Mouse (Mus musculus) left cerebral cortex, adult 9 months (tissue): ENCODE measurements around the gene Fibp.

Source experiments
- DNase-seq, 2 experiments: peaks; one replicate each; pipeline ENCODE4 v3.0.0; 2022; ENCODE audit warnings: low spot score in 2 of 2

The Fibp gene

DNA sequence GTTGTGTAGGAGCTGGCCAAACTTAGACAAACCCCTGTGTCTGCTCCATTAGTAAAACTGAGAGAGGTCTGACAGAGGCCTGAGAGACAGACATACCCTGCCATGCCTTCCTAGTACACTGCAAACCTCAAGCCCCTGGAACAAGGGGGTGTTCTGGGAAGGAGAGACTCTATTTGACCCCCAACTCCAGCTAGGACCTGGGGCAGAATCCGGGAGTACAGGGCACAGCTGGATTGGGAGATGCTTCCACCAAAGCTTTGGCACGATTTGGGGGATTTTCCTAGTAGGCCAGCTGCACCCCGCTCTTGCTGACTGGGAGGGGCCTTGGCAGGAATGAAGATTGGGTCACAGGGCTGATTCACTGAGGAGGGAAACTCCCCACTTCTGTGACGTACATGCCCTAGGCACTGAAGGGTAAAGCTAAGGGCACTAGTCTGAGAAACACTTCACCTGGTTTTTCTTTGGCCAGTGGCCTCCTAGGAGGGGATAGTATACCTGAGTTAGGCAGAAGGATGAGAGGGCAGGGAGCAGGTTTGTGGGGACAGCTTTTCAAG, 28.4 kb upstream of the Fibp start:
- no peak for DNase-seq

DNA sequence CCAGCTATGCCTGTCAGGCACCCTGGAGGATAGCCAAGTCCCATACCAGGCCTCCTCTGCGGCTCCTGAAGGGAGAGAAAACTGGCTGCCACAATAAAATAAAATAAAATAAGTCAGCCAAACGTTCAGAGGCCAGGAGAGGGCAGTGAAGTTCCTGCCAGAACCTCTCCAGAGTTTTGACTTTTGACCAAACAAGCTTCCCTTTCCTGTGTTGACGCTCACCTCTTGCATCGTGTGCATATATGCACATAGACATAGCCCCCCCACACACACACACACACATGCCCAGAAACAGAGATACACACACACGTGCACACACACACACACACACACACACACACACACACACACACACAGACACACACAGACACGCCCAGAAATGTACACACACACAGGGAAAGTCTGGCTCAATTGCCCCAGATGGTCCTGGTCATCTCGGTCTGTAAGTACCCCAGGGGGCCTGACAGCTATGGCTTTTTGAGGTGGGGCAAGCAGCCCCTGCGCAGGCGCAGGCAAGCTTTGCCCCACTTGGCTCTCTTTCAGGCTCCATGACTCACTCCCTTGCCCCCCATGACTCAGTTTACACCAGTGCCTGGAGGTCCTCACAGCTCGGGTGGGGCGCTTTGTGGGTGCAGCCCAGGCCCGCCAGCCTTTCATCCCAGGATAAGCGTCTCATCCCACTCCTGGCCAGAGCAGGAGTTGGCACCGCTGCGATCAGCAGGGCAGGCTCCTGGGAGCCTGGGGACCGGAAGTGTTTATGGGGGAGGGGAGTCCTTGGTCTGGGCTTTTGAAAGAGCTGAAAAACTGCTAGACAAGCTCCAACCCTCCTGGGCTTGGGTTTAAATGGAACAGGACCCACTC, 27.2 kb upstream of the Fibp start:
- no peak for DNase-seq

DNA sequence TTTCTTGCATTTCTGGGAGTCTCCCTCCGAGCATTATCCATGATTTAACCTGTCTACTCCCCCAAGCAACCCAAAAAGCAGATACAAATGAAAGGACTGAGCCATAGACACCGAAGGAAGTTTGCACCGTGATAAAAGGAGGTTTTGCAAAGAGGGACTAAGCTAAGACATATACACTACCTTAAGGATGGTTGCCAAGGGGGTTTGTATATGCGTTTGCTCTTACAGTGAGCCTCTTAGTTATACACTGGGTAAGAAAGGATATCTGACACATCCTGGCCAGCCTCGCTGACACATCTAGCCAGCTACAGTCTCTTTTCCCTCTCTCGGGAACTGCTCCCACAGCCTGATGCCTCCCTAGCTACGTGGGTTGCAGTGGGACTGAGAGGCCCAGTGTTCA, 26.5 kb upstream of the Fibp start:
- DNase-seq = no peak

DNA sequence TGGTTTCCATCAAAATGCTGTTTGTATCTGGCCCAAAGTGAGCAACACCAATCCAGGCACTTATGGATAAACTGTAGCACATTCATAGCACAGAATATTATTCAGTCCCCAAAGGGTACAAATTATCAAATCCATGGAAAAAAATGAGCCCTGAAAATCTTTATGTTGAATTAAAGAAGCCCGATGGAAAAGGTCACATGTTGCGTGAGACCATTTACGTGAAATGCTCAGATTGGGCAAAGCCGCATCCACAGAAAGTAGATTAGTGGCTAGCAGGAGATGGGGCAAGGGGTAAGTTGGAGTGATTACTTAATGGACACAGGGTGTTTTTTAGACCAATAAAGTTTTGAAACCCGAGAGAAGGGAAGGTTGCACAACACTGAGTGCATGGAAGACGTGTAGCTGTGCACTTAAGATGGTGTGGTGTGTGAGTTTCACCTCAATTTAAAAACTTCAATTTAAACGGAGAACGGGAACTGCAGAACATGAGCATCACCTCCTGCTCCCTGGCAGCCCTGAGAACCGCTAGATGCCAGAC, 16.0 kb upstream of the Fibp start:
- DNase-seq = no peak

DNA sequence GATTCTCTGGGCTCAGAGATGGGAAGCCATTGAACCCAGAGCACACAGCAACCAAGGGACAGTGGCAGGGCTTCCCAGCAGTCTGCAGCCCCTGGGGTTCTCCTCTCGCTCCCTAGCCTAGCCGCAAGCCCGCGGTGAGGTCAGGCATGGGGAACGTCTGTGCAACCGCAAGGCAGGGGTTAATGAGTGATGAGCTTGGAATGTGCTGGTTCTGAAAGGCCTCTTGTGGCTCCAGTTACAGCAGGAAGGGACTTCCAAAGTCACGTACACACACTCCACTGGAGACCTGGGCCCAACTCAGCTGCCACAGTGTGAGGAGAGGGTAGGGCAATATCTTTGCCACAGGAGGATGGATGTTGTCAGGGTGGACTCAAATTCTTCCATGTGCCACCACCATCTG, 15.5 kb upstream of the Fibp start:
- no peak for DNase-seq

DNA sequence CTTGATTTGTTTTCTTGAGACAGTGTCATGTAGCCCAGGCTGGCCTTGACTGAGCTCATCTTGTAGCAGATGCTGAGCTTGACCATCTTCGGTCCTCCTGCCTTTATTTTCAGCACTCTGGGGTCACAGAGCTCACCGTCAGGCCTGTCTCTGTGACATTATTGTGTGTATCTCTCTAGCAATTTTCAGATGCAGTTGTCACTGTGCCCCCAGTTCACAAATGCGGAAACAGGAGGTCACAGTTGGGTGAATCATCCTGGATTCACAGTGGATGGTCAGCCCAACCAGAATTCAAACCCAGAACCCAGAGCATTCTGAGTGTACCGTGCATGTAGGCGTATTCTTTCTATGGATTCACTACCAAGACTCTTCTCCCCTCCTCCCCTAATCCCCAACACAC, 14.7 kb upstream of the Fibp start:
- DNase-seq = no peak

DNA sequence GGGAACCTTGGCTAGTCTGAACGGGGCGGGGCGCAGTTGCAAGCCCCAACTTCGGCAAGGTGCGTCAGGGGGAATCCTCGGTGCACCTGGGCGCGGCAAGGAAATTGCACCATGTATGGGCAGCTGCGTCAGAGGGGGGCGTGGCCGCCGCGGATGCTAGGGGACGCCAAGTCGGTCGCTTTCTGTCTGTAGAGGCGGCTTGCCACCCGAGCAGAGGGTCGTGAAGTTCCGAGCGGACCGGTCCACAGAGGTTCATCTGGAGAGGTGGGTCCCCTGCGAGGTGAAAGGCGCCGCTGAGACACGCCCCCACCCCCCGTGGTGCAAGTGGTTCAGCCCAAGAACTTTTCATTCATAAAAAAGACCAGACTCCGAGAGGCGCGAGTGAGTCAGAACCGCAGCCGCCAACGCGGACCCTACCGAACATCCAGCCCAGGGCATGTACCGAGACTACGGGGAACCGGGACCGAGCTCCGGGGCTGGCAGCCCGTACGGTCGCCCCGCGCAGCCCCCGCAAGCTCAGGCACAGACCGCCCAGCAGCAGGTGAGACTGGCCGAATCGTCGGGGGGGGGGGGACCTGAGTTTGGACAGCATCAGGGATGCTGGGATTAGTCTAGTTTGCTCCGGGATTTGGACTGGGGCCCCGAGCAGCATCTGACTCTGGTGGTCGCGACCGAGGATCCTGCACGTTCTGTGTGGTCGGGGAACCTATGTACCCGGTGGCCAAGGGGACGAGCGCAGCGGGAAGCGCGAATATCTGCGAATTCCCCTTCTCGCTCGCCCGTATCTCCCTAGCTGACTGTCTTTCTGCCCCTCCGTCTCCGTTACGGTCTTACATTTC, 12.7 kb upstream of the Fibp start, which contains the start of gene Fosl1:
TSS of gene Fosl1 (plus strand) at position 33 of the 839 bp plus-strand sequence.
- DNase-seq = peak in 1 of 2 experiments; percentile 66

DNA sequence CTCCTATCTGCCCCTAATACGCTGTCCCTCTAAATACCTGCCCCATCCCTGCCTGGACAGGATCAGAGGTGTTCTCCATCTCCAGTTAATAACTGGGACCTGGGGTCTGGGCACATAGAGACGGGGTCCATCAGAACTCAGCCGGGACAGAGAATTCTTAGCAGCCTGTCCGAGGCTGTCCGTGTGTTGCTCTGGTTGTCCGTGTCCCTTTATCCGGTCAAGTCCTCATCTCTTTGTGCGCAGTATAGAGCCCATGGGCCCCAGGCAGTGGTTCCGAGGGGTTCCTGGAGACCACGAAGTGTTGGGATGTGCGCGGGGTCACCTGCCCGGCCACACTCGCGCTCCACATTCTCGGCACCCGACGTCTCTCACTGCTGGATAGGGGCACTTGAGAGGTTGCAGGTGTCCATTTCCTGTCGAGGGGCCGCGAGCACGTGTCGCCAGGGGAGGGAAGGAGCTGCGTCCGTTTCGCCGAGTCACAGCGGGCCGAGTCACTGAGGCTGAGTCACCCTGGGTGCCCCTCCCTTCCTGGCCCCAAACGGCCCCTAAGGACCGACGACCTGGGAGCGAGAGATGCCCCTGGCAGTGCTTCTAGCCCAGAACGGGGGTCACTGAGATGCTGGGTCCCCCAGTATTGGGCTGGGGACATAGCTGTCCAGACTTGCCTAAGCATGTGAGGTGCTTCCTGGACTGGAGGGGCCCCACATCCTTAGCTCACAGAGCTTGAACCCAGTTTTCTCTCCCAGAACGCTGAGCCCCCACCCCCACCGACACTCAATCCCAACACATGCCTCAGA, 11.9 kb upstream of the Fibp start:
- DNase-seq = no peak

DNA sequence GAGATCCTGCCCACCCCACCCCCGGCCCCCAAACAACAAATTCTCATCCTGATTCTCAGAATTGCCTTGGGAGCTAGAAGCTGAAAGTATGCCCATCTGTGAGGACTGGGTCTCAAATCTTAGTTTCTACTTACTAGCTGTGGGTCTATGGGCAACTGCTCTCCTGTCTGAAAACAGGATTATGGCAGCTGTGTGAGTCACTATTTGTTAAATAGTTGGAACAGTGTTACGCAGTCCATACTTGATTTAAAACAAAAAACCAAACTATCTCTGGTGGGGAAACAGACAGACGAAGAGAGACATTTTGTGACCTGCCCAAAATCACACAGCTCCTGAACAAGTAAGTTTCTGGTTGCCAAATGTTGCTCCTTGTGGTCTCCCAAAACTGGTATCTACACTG, 10.7 kb upstream of the Fibp start:
- no peak for DNase-seq

DNA sequence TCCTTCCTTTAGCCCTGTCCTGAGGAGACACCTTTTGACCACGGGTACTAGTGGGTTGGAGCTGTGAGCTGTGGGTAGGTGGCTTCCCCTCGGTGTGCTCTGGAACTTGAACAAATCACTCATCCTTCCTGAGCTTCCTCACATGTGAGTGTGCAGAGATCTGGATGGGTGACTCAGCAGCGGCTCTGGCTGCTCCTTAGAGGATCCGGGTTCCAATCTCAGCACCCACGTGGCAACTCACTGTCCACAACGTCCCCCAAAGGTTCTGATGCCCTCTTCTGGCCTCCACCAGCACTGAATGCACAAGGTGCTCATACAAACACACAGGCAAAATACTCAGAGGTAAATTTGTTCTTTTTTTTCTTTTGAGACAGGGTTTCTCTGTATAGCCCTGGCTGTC, 8.6 kb upstream of the Fibp start:
- no peak for DNase-seq

DNA sequence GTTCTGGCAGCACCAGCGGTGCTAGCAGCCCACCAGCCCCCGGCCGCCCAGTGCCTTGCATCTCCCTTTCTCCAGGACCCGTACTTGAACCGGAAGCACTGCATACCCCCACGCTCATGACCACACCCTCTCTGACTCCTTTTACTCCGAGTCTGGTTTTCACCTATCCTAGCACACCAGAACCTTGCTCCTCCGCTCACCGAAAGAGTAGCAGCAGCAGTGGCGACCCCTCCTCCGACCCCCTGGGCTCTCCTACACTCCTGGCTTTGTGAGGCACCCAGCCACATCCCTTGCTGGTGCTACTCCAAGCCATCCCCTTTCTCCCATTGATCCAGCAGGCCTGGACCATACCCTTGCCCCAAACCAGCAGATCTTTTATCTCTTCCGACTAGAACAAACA, 5.4 kb upstream of the Fibp start:
- no peak for DNase-seq

DNA sequence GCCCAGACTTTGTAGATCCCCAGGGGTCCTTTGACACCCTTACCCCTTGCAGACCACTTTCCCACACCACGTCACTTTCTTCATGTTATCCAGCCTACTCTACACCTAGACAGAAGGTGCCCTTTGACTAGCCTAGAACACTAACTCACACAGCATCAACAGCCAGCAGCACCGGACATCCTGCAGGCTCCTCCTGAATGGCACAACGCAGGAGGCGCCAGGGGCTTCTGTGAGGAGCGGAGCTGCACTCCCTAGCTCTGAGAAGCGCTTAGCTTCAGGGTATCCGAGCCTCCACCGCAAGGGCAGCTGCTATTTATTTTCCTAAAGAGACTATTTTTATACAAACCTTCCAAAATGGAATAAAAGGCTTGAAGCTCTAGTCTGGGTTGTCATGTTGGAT, 4.8 kb upstream of the Fibp start:
- no peak for DNase-seq

DNA sequence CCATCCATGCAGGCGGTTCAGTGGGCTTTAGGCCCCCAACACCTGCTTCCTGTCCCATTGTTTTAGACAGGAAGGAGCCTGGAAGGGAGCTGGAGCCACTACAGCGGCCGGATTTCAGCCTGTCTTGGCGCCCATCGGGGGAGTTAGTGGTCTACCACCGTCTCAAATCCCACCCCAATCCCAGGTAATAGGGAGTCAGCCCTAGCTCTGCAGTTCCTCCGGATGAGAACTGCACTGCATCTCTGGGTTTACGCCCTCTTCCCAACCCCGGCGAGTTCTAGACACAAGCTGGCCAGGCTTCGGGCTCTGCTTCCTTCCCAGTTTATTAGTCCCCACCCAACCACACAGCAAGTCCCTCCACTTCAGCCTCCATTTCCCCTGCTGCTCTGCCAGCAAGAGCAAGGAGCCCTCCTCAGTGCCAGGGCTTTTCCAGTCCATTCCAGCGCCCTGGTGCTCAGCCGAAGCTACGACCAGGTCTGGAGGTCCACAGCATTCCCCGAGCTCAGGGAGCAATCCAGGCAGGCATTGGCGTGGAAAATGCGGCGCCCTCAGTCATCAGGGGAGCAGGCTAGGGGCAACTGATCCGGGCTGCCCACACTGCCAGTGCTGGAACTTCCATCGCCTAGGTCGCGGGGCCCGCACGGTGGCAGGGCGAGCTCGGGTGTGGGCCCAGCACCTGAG, 4.0 kb upstream of the Fibp start:
- DNase-seq = no peak

DNA sequence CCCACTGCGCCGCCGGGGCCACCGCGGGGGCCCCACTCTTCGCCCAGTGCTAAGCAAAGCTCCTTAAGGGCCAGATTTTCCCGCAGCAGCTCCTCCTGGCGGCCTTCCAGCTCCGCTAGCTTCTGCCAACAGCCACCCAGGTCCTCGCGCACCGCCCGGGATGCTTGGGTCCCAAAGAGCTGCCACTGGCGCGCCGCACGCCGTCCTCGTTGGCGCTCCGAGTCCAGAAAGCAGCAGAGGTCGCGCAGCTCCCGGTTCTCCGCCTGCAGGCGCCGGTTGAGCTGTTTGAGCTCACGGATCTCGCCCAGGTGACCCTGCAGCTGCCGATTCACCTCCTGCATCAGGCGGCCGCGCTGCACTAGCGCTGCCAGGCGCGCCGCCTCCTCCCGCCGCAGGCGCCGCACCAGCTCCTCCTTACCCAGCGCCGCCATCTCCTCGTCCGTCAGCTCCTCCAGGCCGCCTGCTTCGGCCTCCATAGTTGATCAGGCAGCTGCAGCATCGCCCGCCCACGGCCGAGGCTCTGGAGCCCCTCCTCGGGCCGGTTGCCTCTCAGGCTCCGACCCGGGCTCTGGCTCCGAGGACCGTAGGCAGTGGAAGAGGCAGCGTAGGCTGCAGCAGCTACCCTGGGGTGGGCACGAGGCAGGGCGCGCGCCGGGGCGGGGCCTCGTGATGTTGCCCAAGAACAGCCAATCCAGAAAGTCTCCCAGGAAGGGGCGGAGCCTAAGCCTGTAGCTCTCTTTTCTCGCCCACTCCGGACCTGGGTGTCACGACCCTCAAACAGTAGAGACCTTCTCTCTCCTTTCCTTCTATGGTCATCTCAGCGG, 3.3 kb upstream of the Fibp start:
- DNase-seq = peak; percentile 90 to 96

DNA sequence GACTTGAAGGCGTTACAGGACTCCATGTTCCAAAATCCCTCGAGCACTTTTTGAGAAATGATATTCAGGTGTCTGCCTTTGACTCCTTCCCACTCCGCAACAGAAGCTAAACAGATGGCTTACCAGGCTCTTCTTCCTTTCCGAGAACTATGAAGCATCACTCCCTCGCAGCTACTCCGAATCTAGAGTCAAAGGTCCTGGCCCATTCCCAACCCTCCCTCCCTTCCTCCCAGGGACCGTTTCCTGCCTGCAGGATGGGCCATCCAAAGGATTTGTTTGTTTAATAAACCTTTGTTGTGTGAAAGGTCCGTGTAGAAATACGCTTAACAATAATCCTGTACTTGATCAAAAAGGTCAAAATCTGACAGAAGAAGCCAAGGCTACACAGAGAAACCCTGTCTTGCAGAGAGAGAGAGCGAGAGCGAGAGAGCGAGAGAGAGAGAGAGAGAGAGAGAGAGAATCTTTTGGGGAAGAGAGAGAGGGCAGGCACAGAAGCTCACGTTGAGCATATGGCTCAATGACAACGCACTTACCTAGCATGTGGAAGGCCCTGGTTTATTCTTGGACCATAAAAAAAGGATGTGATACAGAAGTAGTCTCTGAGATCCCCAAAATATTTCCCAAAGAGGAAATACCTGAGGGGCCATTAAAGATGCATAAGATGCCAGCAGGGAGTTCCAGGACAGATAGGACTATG, 2.5 kb upstream of the Fibp start, which contains the start of gene Ccdc85b:
TSS of gene Ccdc85b (minus strand) at position 149 of the 697 bp plus-strand sequence.
- no peak for DNase-seq

DNA sequence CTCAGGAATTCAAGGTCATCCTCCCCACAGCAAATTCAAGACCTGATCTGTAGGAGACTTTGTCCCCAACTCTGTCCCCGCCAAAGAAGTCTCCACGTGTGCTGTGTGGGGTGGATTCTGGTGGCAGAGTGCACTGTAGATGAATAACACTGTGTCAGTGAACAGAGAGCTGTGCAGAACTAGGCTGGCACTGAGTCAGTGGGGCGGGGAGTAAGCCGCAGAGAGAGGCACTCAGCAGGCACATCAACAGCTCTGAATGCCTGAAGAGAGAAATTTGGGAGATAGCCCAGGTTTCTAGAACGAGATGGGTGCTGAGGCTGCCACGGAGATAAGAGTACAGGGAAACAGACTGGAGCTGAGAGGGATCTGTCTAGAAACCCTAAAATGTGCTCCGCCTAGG, 1.4 kb upstream of the Fibp start:
- no peak for DNase-seq

DNA sequence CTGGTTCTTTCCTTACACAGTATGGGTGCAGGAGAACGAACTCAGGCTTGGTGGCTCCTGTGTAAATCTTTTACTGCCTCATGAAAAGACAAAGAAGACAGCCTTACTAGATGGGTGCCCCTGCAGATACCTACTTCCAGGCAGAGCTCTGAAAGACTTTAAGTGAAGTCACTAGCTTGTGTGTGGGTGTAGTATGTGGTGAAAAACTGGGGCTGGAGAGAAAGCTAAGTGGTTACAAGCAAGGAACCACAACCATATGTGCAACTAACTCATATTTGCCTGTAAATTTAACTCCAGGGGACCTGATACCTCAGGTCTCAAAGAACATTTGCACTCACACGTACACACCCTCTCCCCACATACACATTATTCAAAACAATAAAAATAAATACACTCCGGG, 519 bp upstream of the Fibp start:
- no peak for DNase-seq

DNA sequence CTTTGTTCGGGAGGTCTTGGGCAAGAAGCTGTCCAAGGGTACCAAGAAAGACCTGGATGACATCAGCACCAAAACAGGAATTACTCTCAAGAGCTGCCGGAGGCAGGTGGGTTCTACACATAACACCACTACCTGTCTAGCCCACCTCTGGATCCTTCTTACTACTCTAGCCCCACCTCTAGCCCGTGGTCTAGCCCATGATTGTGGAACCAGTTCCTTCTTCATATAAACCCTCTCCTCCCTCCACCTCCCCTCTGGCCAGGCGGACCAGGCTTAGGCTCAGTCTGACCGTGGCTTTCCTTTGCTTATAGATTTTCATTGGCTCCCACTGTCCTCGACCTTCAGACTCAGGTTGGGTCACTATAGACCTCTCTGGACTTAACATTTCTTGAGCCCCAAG, 996 bp downstream of the Fibp start:
- DNase-seq = no peak

DNA sequence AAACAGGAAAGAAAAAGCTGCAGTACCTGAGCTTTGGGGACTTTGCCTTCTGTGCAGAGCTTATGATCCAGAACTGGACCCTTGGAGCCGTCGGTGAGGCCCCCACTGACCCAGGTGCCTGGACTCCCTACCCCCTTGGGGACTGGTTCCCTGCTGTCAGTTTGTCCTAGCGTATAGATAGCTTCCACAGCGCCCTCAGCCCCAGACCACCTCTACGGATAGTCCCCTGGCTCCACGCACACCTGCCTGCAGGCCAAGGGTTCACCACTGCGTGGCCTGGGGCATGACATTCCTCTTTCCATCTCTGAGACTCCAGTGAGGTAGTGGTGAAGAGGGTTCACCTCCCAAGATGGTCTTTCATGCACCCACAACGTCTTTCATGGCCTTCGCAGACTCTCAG, 2.8 kb downstream of the Fibp start:
- DNase-seq = no peak
